Mouse (Mus musculus) layer of hippocampus, postnatal 36 days (tissue): Measurements from ENCODE around the gene Wdtc1. TPM values are rescaled to one million over a fixed set of nuclear protein-coding genes. Genes with fewer than 3 reads are reported as not detected.

Experiments
- DNase-seq, 2 experiments: peaks; one replicate each; pipeline ENCODE4 v3.0.0; 2022
- total RNA-seq, 2 experiments: library from RNA; stranded (reverse); gene quantifications; 2 replicates each; pipeline ENCODE4 v1.2.3; 2021

The Wdtc1 gene
- total RNA-seq, 2 experiments from 2014 or later: 78.5 to 78.9 TPM

- no peak for DNase-seq
These were observed 22.7 kb upstream of the Wdtc1 start for GRCm38 (mm10) chr4:133375812-133376577.

GRCm38 (mm10) chr4:133374011-133374410, 20.7 kb upstream of the Wdtc1 start:
- DNase-seq: no peak

DNA sequence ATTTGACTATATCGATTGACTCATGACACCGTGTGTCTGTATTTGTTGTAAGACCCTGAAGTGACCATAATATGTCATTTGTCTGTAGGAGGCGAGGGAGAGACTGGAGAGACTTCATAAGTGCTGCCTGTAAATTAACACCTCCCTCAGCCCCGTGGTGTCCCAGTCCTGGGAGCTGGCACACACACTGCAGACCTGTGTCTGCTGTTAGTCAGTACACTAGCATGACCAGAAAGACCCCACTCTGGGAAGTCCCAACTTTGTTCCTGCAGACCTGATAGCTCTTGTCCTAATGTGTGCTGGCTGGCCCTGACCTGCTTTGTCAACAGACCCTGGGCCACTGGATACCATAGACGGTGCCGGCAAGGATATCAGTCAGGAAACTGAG, 19.0 kb upstream of the Wdtc1 start:
- no peak for DNase-seq

DNA sequence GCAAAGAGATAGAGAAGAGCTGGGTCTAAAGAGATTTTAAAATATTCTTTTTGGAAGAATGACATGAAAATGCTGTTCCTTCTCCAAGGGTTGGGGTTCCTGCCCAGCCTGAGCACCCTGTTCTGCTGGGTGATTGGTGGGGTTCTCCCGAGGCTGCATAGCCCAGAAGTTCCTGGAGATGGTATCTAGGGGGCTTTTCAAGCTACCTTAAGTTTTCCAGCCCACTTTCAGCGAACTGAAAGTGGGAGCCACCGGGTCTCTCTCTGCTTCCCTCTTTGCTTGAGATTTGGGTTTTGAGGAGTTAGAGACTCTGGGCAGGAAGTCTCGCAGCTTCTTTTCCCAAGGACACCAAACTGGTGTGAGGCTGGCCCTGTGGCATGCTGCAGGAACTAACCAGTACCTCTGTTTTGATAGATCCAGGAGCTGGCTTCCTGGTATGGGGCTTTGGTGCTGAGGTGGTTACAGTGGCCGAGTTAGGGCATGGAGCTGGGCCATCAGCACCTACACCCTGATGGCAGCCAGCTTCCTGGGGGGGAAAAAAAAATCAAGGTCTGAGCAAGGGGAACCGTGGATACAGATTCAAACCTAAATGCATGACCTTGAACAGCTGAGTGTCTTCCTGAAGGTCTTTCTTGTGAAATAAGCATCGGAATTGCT, 18.5 kb upstream of the Wdtc1 start:
- no peak for DNase-seq

DNA sequence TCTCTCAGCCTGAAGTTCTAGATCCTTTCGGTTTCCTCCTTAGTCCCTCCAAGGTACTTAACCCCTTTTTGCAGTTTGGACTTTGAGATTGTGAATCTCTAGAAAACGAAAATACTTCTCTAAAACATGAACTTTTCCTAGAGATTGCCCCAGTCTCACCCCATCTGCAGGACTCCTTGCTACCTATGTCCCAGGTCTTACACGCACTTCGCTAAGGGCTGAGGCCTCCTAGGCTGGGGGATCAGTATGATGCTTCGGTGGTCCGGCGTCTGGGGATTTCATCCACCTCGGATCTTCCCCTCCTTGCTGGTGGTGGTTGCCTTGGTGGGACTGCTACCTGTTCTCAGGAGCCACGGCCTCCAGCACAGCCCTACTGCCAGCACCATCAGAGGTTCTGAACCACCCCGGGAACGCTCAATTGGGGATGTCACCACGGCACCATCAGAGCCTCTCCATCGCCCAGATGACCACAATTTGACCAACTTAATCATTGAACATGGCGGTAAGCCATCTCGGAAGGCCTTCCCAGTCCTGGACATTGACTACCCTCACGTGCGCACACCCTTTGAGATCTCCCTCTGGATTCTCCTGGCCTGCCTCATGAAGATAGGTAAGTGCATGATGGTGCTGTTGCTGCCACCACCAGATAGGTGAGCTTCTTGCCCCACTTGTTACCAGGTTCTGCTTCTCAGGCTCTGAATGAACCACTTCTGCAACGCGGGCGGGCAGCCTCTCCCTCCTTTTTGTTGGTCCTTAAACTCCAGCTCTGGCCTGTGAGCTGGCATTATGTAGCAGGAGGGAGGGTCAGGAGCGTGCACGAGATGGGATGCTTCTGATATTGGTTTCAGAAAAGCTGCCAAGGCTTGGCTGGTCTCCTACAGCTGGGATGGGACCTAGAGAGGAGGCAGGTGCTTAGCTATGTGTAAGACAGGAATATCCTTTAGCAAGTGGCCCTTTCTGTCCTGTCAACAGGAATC, 17.3 kb upstream of the Wdtc1 start:
- DNase-seq: no peak

- peak; percentile 92 to 95 for DNase-seq
These were observed 16.4 kb upstream of the Wdtc1 start, which contains the start of gene Slc9a1 for GRCm38 (mm10) chr4:133369553-133370297. Gene Slc9a1 (plus strand): TSS chr4:133369706.

DNA sequence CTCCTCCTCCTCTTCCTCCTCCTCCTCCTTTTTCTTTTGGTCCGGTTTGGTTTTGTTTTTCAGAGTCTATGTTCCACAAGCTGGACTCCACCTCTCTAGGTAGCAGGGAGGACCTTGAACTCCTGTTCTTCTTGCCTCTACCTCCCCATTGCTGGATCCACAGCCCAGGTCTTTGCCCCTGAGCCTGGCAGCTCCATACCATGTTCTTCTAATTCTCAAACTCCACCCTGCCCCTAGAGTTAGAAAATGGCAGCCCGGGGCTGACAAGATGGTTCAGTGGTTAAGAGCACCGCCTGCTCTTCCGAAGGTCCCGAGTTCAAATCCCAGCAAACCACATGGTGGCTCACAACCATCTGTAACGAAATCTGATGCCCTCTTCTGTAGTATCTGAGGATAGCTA, 1.4 kb upstream of the Wdtc1 start:
- no peak for DNase-seq

DNA sequence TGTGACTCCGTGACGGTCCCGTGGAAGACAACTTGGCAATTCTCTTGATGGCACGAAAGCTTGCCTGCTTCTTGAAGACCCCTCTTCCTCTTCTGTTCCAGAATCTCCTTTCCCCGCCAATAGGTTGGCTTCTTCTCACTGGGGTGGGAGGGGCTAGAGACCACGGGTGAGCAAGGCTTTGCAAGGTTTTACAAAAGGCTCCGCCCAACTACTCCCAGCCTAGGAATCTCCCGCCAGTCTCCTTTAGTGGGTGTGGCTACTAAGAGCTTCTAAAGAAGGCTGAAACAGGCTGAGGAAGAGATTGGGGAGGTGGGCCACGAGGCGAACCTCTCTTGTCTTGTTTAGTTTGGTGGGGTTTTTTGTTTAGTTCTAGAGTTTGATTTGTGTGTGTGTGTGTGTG, 484 bp downstream of the Wdtc1 start:
- no peak for DNase-seq

DNA sequence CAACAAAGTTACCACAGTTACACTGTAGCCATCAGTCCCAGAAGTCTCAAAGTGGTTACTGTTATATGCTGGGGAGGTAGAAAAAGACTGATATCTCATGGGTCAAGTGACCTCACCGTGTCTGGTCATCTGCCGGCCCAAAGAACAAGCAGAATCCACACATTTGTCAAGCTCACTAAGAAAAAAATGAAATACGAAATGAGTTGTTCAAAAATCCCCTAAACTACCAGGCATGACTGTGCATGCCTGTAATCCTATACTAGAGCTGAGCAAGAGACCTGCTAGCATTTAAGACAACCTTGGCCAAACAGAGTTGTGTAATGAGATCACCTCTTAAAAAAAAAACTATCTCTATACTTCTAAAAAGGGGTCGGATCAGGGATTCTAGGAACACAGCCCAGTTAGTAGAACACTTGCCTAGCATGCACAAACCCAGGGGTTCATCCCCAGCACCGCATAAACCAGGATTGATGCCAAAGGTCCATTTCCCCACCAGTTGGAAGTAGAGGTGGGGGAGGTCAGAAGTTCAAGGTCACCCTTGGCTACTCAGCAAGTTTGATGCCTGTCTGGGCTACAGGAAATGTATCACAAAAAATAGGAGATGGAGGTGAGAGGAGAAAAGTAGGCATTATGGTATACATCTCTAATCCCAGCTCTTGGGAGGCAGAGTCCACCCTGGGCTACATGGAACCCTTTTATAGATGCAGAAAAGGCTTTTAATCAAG, 5.1 kb downstream of the Wdtc1 start:
- no peak for DNase-seq

DNA sequence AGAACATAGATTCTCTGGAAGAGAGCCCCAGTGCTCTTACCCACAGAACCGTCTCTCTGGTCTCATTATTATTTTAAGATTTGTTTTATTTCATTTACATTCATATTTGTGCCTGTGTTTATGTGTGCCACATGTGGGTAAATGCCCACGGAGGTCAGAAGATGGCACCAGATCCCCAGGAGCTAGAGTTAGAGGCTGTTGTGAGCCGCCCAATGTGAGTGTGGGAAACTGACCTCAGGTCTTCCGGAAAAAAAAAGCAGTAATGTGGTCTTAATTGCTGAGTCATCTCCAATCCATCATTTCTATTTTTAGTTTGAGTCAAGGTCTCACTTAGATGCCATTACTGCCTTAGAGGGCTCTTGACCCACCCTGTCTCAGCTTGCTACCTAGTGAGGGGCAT, 5.7 kb downstream of the Wdtc1 start:
- DNase-seq: no peak

GRCm38 (mm10) chr4:133346577-133346976, 6.7 kb downstream of the Wdtc1 start:
- DNase-seq: no peak

- no peak for DNase-seq
These were observed 7.6 kb downstream of the Wdtc1 start for GRCm38 (mm10) chr4:133345702-133346101.

DNA sequence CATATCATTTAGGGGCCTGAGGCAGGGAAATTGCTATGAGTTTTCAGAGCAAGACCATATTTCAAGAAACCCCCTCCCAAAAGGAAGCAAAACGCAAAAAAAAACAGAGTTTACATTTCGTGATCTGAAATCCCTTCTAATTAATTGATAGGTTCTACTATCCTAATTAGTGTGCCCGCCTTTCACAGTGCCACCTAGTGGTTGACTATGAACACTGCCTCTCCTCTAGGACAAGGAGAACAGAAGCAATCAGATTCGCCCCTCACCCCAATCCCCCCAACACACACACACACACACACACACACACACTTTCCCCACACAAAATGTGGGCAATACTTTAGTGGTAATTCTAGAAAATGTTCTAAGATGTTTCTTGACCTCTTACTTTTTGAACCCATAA, 9.2 kb downstream of the Wdtc1 start:
- no peak for DNase-seq

GRCm38 (mm10) chr4:133340217-133340616, 13.1 kb downstream of the Wdtc1 start:
- no peak for DNase-seq

GRCm38 (mm10) chr4:133339148-133339749, 14.0 kb downstream of the Wdtc1 start:
- peak; percentile 99 to 100 for DNase-seq

GRCm38 (mm10) chr4:133338521-133339095, 14.7 kb downstream of the Wdtc1 start:
- no peak for DNase-seq

- no peak for DNase-seq
These were observed 15.3 kb downstream of the Wdtc1 start for GRCm38 (mm10) chr4:133337833-133338520.

DNA sequence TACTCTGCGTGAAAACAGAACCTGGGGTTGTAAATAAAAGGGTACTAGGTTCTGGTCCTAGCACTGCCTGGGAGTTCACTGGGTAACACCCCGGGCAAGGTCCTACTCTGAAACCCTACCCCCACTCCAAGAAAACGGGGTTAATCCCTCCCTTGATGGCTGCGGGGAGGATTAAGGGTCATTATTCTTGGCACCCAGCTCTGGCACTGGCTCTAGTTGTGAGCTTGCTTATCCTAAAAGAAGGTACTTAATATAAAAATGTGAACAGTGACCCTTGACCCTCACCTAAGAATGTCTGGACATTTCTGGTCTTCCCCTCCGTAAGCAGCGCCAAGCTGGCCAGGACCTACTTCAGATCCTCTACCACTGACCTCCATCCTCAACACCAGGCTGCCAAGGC, 20.0 kb downstream of the Wdtc1 start:
- DNase-seq: no peak

- no peak for DNase-seq
These were observed 23.0 kb downstream of the Wdtc1 start for GRCm38 (mm10) chr4:133330296-133330695.

GRCm38 (mm10) chr4:133328129-133328528, 25.2 kb downstream of the Wdtc1 start:
- DNase-seq: no peak
